Mouse (Mus musculus) embryonic fibroblast, embryonic 13.5 days (primary cell): ENCODE measurements at regions not wholly inside any gene's neighbourhood (a gene's known extent, or its start where the extent isn't known, plus 50 kb on each side); places are given as distances from the start of the nearest gene placed in this dataset.

Experiments
- CTCF ChIP-seq: IDR thresholded peaks from 2 replicates; pipeline ENCODE4 v1.5.1; 2011; ENCODE audit warnings: mild to moderate bottlenecking, control low read depth, low read length, moderate library complexity, borderline replicate concordance; ENCODE audit not compliant: insufficient read depth
- POLR2A ChIP-seq: IDR thresholded peaks from 2 replicates; pipeline ENCODE4 v1.6.1; 2011; ENCODE audit warnings: low read depth, mild to moderate bottlenecking, control low read depth, low read length, moderate library complexity

DNA sequence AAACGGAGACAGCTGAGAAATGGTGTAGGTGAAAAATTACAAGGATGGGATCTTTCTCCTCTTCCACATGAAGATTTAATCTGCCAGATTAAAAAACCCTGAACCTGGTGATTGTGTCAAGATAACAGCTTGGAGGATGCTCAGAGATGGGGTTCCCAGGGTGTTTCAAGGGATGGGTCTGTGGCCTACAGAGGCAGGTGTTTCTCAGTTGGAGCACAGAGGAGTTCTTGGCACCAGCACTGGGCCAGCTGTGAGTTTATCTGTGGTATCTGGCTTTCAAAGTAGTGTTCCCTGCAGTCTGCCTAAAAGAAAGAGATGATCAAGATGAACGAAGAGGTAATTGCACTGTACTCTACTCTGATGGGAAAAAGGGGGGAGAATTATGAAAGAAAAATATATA, 589.2 kb downstream of the Gsdmc2 start:
- TF ChIP-seq POLR2A: no peak
- no peak for TF ChIP-seq CTCF
